Mouse (Mus musculus) neural tube, embryonic 13.5 days (tissue): ENCODE measurements around the gene Nemf. TPM values are rescaled to one million over a fixed set of nuclear protein-coding genes. Genes with fewer than 3 reads are reported as not detected.

Experiments
- ATAC-seq: fragments of 200-750 bp; cut with Nextera tagmentation; 2 replicates; pipeline ENCODE4 v1.8.0; 2017; ENCODE audit warnings: low read depth, mild to moderate bottlenecking, moderate TSS enrichment, moderate library complexity
- H3K27ac ChIP-seq: fragments of 300-500 bp; sonication (generic); replicated peaks from 2 replicates; pipeline ENCODE4 v1.5.1; 2015; ENCODE audit warnings: moderate library complexity, mild to moderate bottlenecking, inconsistent platforms
- H3K27me3 ChIP-seq: fragments of 300-500 bp; sonication (generic); 2 replicates; pipeline ENCODE4 v1.6.1; 2015; ENCODE audit warnings: mild to moderate bottlenecking, inconsistent platforms
- H3K36me3 ChIP-seq: fragments of 300-500 bp; sonication (generic); 2 replicates; pipeline ENCODE4 v1.6.1; 2015; ENCODE audit warnings: mild to moderate bottlenecking, inconsistent platforms
- H3K4me1 ChIP-seq: fragments of 300-500 bp; sonication (generic); replicated peaks from 2 replicates; pipeline ENCODE4 v1.6.1; 2015; ENCODE audit warnings: inconsistent platforms
- H3K4me2 ChIP-seq: fragments of 300-500 bp; sonication (generic); 2 replicates; pipeline ENCODE4 v1.6.1; 2015; ENCODE audit warnings: inconsistent platforms, mild to moderate bottlenecking, moderate library complexity
- H3K4me3 ChIP-seq: fragments of 300-500 bp; sonication (generic); 2 replicates; pipeline ENCODE4 v1.5.1; 2015; ENCODE audit warnings: mild to moderate bottlenecking, inconsistent platforms
- H3K9ac ChIP-seq: fragments of 300-500 bp; sonication (generic); 2 replicates; pipeline ENCODE4 v1.6.1; 2015; ENCODE audit warnings: moderate library complexity, mild to moderate bottlenecking, inconsistent platforms
- H3K9me3 ChIP-seq: fragments of 300-500 bp; sonication (generic); 2 replicates; pipeline ENCODE4 v1.6.1; 2016; ENCODE audit warnings: inconsistent platforms
- WGBS: fragments of 180-500 bp; shearing (Covaris S2); methylation state at CpG from one replicate; pipeline ENCODE4 v1.1.7; 2015; 5-methylcytosine and 5-hydroxymethylcytosine counted together
- polyA plus RNA-seq: library from polyadenylated mRNA; unstranded; fragments of >200 nt; fragmentation: Nextera tagmentation; extraction: Ambion mirVana; gene quantifications from 2 replicates; pipeline ENCODE4 v1.2.1, GENCODE M21; 2015

Nemf gene
- polyA plus RNA-seq, 1 experiment from 2014 or later, result 96.5 TPM

GRCm38 (mm10) chr12:69351685-69352084 is 5.3 kb downstream of the Nemf start:
- peaks cover 66% of the 10 kb centered on the region for H3K36me3 ChIP-seq
- no peak for ATAC-seq

GRCm38 (mm10) chr12:69349928-69350327 is 7.0 kb downstream of the Nemf start:
- Histone ChIP-seq H3K4me3 (no peak overlapping the region), H3K4me1 (no peaks in the 10 kb centered on the region), H3K4me2 (no peak overlapping the region), H3K36me3 (peaks cover 79% of the 10 kb centered on the region), H3K9me3 (no peaks in the 10 kb centered on the region), H3K27ac (no peak overlapping the region), H3K27me3 (no peaks in the 10 kb centered on the region), H3K9ac (no peak overlapping the region)
- WGBS, result 89% methylated on average over 2 of the region's 2 CpGs
- ATAC-seq, result no peak

More at GRCm38 (mm10) chr12:69351685-69352084, 5.3 kb downstream of the Nemf start:
- no peak overlapping the region for H3K9ac ChIP-seq
- no peaks in the 10 kb centered on the region for H3K9me3 ChIP-seq
- no peak overlapping the region for H3K4me3 ChIP-seq
- H3K4me2 ChIP-seq, result no peak overlapping the region
- H3K27me3 ChIP-seq, result no peaks in the 10 kb centered on the region
- H3K27ac ChIP-seq, result no peak overlapping the region
- peaks cover 13% of the 10 kb centered on the region for H3K4me1 ChIP-seq
- WGBS, result 91% methylated on average over 1 of the region's 1 CpGs

- ATAC-seq, result no peak
- H3K4me3 ChIP-seq, result no peak overlapping the region
- H3K9me3 ChIP-seq, result no peaks in the 10 kb centered on the region
- H3K27me3 ChIP-seq, result no peaks in the 10 kb centered on the region
- no peak overlapping the region for H3K4me2 ChIP-seq
- peaks cover 72% of the 10 kb centered on the region for H3K36me3 ChIP-seq
- WGBS, result 96% methylated on average over 2 of the region's 2 CpGs
- H3K27ac ChIP-seq, result no peak overlapping the region
- H3K4me1 ChIP-seq, result no peaks in the 10 kb centered on the region
- H3K9ac ChIP-seq, result no peak overlapping the region
Observed at GRCm38 (mm10) chr12:69333547-69333946, 23.4 kb downstream of the Nemf start.

GRCm38 (mm10) chr12:69332147-69332546 is 24.8 kb downstream of the Nemf start:
- H3K36me3 ChIP-seq, result peaks cover 72% of the 10 kb centered on the region
- H3K4me1 ChIP-seq, result no peaks in the 10 kb centered on the region

GRCm38 (mm10) chr12:69331187-69331586 is 25.8 kb downstream of the Nemf start:
- H3K4me1 ChIP-seq, result no peaks in the 10 kb centered on the region
- peaks cover 74% of the 10 kb centered on the region for H3K36me3 ChIP-seq
- no peak overlapping the region for H3K4me2 ChIP-seq
- ATAC-seq, result no peak
- no peak overlapping the region for H3K9ac ChIP-seq
- no peaks in the 10 kb centered on the region for H3K9me3 ChIP-seq
- no peaks in the 10 kb centered on the region for H3K27me3 ChIP-seq
- WGBS, result 90% methylated on average over 3 of the region's 3 CpGs
- H3K4me3 ChIP-seq, result no peak overlapping the region
- H3K27ac ChIP-seq, result no peak overlapping the region

More at GRCm38 (mm10) chr12:69332147-69332546, 24.8 kb downstream of the Nemf start:
- no peak for ATAC-seq
- 100% methylated on average over 1 of the region's 1 CpGs for WGBS
- no peak overlapping the region for H3K9ac ChIP-seq
- H3K4me3 ChIP-seq, result no peak overlapping the region
- no peak overlapping the region for H3K27ac ChIP-seq
- H3K27me3 ChIP-seq, result no peaks in the 10 kb centered on the region
- H3K9me3 ChIP-seq, result no peaks in the 10 kb centered on the region
- no peak overlapping the region for H3K4me2 ChIP-seq

- H3K36me3 ChIP-seq, result peaks cover 82% of the 10 kb centered on the region
- no peaks in the 10 kb centered on the region for H3K4me1 ChIP-seq
- H3K9me3 ChIP-seq, result no peaks in the 10 kb centered on the region
- no peak for ATAC-seq
- H3K27ac ChIP-seq, result no peak overlapping the region
- H3K9ac ChIP-seq, result no peak overlapping the region
- no peak overlapping the region for H3K4me3 ChIP-seq
- H3K4me2 ChIP-seq, result no peak overlapping the region
- H3K27me3 ChIP-seq, result no peaks in the 10 kb centered on the region
Observed at GRCm38 (mm10) chr12:69318431-69318830, 38.5 kb downstream of the Nemf start.

- H3K27ac ChIP-seq, result no peak overlapping the region
- H3K9me3 ChIP-seq, result no peaks in the 10 kb centered on the region
- no peak overlapping the region for H3K9ac ChIP-seq
- WGBS, result 94% methylated on average over 4 of the region's 4 CpGs
- H3K4me1 ChIP-seq, result no peaks in the 10 kb centered on the region
- H3K4me2 ChIP-seq, result no peak overlapping the region
- no peaks in the 10 kb centered on the region for H3K27me3 ChIP-seq
- peaks cover 93% of the 10 kb centered on the region for H3K36me3 ChIP-seq
- no peak overlapping the region for H3K4me3 ChIP-seq
- ATAC-seq, result no peak
Observed at GRCm38 (mm10) chr12:69309659-69310058, 47.3 kb downstream of the Nemf start.

GRCm38 (mm10) chr12:69306333-69306732 is 50.6 kb downstream of the Nemf start:
- H3K9me3 ChIP-seq, result no peaks in the 10 kb centered on the region
- H3K9ac ChIP-seq, result no peak overlapping the region
- no peak overlapping the region for H3K4me3 ChIP-seq
- no peak overlapping the region for H3K4me2 ChIP-seq
- WGBS, result 96% methylated on average over 7 of the region's 7 CpGs
- no peak for ATAC-seq
- no peak overlapping the region for H3K27ac ChIP-seq
- no peaks in the 10 kb centered on the region for H3K4me1 ChIP-seq
- H3K27me3 ChIP-seq, result no peaks in the 10 kb centered on the region
- H3K36me3 ChIP-seq, result peaks cover 96% of the 10 kb centered on the region

GRCm38 (mm10) chr12:69304051-69304450 is 52.9 kb downstream of the Nemf start:
- WGBS, result 94% methylated on average over 2 of the region's 2 CpGs

GRCm38 (mm10) chr12:69302171-69302570 is 54.8 kb downstream of the Nemf start:
- Histone ChIP-seq H3K4me3 (no peak overlapping the region), H3K9me3 (no peaks in the 10 kb centered on the region), H3K36me3 (peaks cover 79% of the 10 kb centered on the region), H3K27me3 (no peaks in the 10 kb centered on the region), H3K9ac (no peak overlapping the region), H3K4me2 (no peak overlapping the region), H3K4me1 (peaks cover 24% of the 10 kb centered on the region), H3K27ac (no peak overlapping the region)
- 96% methylated on average over 12 of the region's 12 CpGs for WGBS
- ATAC-seq, result no peak

More at GRCm38 (mm10) chr12:69304051-69304450, 52.9 kb downstream of the Nemf start:
- Histone ChIP-seq H3K36me3 (peaks cover 93% of the 10 kb centered on the region), H3K27ac (no peak overlapping the region), H3K4me1 (peaks cover 9% of the 10 kb centered on the region), H3K4me3 (no peak overlapping the region), H3K9ac (no peak overlapping the region), H3K9me3 (no peaks in the 10 kb centered on the region), H3K27me3 (no peaks in the 10 kb centered on the region), H3K4me2 (no peak overlapping the region)
- ATAC-seq, result no peak

GRCm38 (mm10) chr12:69300391-69300790 is 56.6 kb downstream of the Nemf start:
- Histone ChIP-seq H3K4me2 (no peak overlapping the region), H3K9ac (no peak overlapping the region), H3K4me3 (no peak overlapping the region), H3K27ac (no peak overlapping the region), H3K4me1 (peaks cover 32% of the 10 kb centered on the region), H3K27me3 (no peaks in the 10 kb centered on the region), H3K9me3 (no peaks in the 10 kb centered on the region), H3K36me3 (peaks cover 61% of the 10 kb centered on the region)
- 91% methylated on average over 2 of the region's 2 CpGs for WGBS
- no peak for ATAC-seq

GRCm38 (mm10) chr12:69299831-69300230 is 57.1 kb downstream of the Nemf start:
- Histone ChIP-seq H3K4me2 (no peak overlapping the region), H3K36me3 (peaks cover 56% of the 10 kb centered on the region), H3K4me1 (peaks cover 32% of the 10 kb centered on the region), H3K9ac (no peak overlapping the region), H3K9me3 (no peaks in the 10 kb centered on the region), H3K27ac (no peak overlapping the region), H3K27me3 (no peaks in the 10 kb centered on the region), H3K4me3 (no peak overlapping the region)
- no peak for ATAC-seq
- 91% methylated on average over 3 of the region's 3 CpGs for WGBS

GRCm38 (mm10) chr12:69299231-69299630 is 57.7 kb downstream of the Nemf start:
- H3K4me1 ChIP-seq, result peaks cover 32% of the 10 kb centered on the region
- peaks cover 51% of the 10 kb centered on the region for H3K36me3 ChIP-seq
- H3K9ac ChIP-seq, result peak overlapping the region; percentile 52; the same call in 1 of the 2 replicates
- 70% methylated on average over 12 of the region's 12 CpGs for WGBS
- H3K4me3 ChIP-seq, result peak overlapping the region; percentile 87
- no peaks in the 10 kb centered on the region for H3K9me3 ChIP-seq
- ATAC-seq, result no peak
- H3K4me2 ChIP-seq, result peak overlapping the region; percentile 83
- no peaks in the 10 kb centered on the region for H3K27me3 ChIP-seq
- H3K27ac ChIP-seq, result no peak overlapping the region
